Mouse (Mus musculus): ENCODE measurements at regions not wholly inside any gene's neighbourhood (a gene's known extent, or its start where the extent isn't known, plus 50 kb on each side); places are given as distances from the start of the nearest gene placed in this dataset.

DNA sequence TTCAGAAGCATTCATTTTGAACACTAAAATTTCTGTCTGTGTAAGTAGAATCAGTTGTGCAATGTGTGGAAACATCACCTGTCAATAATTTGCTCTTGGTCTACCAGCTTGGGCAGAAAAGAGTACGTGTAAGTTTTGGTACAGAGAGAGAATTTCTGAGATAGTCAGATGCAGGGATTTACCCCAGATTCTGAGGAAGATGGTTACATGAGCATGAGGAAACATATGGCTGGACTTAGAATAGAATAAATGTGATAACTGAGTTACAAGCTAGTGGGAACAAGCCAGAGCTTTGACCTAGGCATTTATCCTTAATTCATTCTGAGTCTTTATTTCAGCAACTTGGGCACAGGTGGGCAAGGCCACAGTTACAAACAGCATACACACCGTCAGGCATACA is 831.8 kb downstream of the Adgrl2 start:
- DNase-seq (ENCODE audit: low spot score), result no peak

DNA sequence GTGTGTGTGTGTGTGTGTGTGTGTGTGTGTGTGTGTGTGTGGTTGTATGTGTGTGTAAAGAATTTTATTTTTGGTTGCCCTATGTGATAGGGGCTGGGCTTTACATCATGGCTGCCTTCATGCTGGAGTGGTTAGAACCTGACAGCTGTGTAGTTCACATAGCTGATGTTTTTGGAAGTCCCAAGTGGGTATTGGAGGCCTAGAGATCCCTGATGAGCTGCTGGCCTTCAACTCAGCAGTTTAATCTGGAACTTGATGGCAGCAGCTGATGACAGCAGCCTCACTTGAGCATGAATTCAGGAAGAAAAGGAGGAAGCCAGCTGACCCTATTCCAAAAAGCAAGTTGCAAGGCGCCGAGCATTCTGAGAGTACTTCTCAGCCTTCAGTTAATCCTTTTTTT is 846.6 kb downstream of the Adgrl2 start:
- no peak for DNase-seq (ENCODE audit: low spot score)

DNA sequence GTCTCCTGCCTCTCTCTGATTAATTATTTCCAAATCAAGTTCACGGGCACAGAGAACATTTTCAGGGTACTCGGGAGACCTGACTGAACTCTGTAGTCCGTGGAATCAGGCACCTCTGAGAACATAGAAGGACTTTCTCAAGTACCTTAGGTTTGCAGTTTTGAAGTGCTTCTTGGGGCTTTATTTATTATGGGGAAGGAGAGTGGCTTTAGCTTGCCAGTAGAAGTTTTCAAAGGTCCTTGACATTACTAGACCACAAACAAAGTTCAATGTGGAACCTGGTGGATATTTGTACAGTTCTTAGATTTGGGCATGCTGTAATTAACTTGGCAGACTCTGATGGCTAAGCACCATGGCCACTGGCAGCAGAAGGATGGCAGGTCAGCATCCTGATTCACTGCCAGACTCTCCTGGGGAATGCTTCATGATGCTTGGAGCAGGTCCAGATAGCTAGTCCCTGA is 853.5 kb downstream of the Adgrl2 start:
- peak; percentile 67 for DNase-seq (ENCODE audit: low spot score)

DNA sequence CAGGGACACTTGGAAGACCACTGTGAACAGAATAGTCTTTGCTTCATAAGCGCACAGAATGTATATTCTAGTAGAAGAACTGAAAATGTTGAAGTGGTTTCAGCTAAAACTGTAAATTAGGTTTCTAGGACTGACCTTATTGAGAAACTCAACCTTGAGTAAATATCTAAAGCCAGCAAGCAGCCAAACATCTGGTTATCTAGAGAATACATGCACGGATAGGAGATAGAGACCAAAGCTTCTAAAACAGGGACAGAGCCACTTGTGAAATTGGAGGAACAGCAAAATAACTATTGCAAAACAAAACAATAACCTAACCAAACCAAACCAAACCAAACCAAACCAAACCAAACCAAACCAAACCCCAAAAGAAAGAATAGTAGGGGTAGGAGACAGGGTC is 855.7 kb downstream of the Adgrl2 start:
- no peak for DNase-seq (ENCODE audit: low spot score)

DNA sequence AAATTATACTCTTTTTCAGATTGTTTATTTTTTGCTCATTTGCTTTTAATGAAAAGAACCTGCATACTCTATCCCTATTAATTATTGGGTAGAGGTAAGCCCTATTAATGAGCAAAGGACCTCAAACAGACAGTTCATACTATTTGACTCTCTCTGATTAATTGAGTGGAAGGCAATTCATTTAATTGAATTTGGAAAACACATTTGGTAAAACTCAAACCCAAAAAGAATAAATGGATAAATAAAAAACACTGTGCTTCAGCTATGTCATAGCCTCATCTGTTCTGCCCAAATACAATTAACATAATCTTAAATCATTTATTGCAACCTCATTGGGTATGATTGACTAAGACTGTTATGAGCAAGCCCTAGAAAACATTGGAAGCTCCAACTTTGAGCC is 874.8 kb downstream of the Adgrl2 start:
- DNase-seq (ENCODE audit: low spot score), result no peak

DNA sequence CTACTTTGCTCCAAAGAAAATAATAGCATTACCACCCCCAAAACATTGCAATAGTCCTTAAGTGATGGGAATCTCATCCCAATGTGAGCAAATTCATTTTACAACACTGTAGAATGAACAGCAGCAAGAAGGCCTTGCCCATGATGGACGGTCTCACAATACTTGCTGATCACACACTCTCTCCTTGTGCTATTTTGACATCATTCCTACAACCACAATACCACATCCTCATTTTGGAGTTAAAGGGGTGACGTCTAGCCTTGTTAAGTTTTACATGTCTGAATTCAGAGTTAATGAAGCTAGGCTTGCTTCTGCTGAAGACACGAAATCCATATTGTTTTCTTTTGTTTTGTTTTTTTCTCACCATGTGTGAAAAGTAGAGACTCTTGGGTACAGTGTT is 878.2 kb downstream of the Adgrl2 start:
- no peak for DNase-seq (ENCODE audit: low spot score)

DNA sequence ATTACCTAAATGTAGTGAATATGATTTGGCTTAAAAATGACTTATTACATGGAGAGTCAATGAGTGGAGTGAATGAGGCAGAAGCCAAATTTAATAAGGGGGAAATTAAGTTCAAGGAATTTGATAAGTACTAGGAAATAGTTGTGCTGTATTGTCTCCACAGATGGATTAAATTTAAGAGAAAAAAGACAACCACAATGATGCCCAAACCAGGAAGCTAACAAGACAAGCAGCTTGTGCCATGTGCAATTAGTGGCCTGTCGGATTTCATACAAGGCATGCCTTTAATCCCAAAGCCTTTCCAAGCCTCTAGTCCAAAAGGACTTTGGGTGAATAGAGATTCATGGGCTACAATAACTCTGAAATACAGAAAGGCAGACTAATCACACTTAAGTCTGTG is 883.3 kb downstream of the Adgrl2 start:
- no peak for DNase-seq (ENCODE audit: low spot score)

DNA sequence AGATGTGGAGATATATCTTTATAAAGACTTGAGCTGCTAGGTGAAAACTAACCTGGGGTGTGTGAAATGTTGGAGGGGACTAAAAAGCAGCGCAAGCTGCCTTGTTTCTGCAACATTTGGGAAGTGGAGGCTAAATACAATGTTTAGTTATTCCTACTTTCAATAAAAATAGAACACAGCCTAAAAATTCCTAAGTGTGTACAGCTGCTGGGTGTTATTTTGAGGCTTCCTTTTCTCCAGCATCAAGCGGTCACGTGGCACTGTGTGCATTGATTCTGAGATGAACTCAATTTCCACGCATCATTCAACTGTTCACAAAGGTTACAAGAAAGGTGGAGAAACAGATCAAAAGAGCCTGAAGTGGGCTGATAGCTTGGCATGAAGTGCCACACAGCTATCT is 896.4 kb downstream of the Adgrl2 start:
- no peak for DNase-seq (ENCODE audit: low spot score)

DNA sequence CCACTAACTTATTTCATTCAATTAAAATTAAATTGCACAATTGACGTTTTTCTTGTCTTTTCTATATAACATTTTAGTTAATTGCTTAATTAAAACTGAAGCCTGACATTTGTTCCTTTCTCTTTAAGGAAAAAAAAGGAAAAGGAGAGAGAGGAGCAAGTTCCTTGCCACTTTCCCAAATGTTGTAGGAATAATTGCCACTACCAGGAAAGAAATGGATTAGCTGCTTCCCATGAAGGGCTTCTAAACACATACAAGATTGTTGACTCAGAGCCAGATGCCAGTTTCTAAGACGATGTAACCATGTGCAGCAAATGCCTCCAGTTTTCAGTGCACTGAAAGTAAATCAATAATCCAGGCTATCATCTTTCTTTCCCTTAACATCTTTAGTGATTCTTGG is 914.5 kb downstream of the Adgrl2 start:
- no peak for DNase-seq (ENCODE audit: low spot score)

DNA sequence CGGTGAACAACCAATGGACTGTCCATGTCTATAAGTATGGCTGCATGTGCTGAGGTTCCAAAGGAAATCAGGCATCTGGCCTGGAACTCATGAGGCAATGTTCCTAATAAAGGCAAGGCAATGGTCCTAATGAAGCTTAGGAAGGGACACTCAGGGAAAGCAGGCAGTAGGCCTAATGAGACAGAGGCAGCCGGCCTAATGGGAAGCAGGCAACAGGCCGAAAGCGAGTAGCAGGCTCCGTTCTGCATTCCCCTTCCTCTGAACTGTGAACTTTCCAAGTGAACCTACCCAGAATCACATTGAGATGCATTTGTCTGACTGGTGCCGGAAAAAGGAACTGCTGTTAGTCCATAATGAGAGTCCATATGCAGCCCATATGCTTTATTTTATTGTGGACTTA is 923.7 kb downstream of the Adgrl2 start:
- no peak for DNase-seq (ENCODE audit: low spot score)

DNA sequence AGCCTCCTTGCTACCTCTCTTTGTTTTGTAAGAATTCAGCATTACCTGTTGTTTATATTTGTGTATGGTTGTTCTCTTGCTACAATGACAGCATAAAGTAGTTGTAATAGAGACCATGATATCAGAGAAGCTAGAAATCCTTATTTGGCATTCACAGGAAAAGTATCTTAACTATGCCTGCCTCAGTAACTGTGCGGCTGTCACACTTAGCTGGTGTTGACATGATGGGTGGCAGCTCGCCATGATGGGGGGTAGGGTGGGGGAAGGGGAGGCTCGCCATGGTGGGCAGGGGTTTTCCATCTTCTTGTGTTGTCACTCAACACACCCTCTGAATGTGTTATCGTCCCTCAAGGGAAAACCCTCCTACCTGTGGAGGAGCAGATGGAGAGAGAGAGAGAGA is 934.3 kb downstream of the Adgrl2 start:
- DNase-seq (ENCODE audit: low spot score), result no peak

DNA sequence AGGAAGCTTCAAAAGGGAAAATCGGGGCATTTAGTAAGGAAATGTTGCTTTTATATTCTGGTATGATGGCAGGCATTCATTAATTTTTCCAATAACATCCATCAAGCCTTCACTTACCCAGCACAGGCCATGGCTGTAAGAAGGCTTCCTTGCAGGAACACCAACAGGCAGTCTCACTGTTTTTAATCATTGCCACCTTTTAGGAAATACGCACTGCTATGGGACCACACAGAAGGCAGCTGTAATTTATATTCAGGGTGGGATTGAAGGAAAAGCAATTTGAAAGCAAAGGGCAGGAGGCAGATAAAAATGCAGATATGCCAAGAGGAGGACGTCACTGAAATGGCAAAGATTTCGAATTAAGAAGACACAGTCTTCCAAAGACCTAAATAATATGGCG is 937.8 kb downstream of the Adgrl2 start:
- DNase-seq (ENCODE audit: low spot score), result no peak

DNA sequence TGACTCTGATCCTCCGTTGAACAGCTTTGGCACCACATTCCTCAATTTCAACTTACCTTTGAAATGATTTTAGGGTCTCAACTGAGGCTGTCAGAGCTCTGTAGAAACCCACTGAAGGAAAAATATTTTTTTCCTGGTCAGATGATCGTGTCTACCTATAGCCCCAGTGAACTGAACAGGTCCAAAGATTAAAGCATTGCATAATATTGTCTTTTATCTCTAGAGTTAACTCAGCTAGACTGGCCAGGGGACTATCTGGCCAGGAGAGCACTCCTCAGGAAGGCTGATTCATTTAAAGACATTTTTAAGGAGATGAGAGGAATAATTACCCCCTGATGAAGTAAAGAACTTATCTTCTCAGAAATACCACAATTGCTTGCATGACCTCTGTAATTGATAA is 942.1 kb downstream of the Adgrl2 start:
- DNase-seq (ENCODE audit: low spot score), result no peak

DNA sequence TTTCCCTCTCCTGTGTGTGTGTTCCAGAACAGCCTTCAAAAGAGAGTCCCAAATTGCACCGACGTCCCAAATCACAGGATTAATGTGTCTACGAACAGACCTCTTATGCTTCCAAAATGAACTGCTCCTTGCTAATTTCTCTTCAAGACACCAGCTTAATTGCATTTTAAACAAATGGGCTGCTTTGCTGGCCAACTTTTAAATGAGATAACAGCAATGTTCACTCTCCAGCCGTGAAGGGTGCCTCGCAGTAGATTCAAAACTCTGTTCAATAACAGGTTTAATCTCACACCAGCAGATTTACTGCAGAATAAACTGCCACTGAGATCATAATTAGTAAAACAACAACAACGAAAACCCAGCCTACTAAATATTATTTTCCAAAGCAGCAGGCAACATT is 957.8 kb downstream of the Adgrl2 start:
- DNase-seq (ENCODE audit: low spot score), result no peak

DNA sequence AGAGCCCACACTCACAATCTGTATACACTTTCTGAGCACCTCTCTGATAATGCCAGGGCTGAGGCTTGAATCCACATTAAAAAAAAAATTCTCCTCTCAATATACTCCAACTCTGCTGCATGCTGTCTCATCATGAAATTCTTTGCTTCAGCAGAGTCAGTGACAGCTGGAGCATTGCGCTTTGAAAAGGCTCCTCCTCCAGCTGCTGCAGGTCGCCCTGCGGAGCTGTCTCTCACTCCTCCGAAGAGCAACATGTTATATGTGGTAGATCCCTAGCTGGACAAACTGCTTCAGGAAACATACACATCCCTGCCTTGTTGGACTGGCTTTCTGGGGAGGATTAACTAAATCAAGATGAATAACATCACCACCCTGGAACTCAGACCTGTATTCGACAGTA is 984.5 kb downstream of the Adgrl2 start:
- DNase-seq (ENCODE audit: low spot score), result no peak

DNA sequence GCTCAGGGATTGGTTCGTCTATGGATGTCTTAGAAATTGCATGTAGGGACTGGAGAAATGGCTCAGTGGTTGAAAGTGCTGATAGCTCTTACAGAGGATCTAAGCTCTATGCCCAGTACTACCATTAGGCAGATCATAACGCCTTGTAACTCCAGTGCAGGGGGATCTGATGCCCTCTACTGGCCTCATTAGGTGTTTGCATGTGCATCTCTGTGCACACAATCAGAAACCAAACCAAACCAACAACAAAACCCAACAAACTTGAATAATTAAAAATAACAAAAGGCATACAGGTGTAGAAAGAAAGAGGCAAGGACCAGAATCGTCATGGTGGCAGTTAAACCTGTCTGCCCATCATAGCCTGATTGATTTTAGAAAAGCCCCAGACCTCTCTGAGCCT is 986.3 kb downstream of the Adgrl2 start:
- DNase-seq (ENCODE audit: low spot score), result no peak

DNA sequence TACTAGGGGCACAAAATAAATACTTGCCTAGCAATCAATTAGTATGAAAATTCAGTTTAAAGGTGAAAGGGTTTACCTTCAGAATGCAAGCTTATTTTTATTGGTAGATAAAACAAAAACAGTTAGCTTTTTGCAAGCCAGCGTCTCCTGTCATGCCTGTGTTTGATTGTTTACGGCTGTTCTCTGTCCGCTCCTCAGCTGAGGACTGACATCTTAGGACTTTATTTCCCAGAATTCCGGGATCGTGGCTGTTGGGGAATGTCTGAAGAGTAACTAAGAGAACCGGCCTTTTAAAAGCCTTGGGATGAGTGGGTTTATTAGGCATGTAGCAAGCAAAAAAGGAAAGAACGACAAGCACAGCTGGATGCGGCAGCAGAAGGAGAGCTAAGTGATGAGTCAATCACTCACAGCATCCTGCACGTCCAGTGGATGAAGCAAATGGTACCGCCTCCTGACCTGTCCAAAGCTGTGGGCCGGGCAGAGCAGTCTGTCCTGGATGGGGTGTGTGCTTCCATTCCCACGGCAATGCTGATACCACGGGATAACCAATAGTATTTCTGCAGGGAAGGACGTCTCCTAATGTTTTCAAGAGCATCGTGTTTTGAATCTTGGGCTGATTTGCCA is 990.9 kb downstream of the Adgrl2 start:
- DNase-seq (ENCODE audit: low spot score), result no peak

DNA sequence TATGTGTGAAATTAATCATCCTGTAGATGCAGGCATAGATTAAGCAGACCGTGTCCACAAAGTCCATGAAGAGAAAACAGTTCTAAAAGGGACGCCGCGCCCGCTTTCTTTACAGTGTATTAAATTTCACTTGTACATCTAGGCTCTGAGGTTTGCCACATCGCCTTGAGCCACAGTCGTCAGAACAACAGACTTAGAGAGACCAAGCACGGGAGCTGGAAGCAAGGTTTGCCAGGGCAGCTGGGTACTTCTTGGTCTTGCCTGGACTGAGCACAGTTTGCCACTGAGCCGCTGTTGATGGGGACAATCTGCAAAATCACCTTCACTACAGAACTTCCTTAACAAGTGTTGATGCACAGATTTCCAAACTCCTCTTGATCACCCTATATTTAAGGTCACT is 998.6 kb downstream of the Adgrl2 start:
- no peak for DNase-seq (ENCODE audit: low spot score)

DNA sequence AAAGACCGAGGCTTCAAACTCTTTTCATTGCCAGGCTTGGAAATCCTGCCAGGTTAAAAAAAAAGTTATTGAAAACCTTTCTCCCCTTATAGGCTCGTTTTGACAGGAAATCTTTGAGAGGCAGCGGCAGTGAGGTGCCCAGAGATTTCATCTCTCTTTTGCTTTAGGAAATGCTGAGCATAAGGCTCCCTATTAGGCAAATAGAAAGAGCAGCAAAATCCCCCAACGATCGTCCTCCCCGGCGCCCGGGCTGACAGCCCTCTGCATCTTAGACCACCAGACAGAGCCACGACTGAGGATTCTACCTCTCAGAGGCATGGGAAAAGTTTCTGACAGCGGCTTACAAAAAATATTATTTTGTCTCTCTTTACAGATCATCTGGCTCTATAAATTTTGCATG is 999.5 kb downstream of the Adgrl2 start:
- DNase-seq (ENCODE audit: low spot score), result no peak

DNA sequence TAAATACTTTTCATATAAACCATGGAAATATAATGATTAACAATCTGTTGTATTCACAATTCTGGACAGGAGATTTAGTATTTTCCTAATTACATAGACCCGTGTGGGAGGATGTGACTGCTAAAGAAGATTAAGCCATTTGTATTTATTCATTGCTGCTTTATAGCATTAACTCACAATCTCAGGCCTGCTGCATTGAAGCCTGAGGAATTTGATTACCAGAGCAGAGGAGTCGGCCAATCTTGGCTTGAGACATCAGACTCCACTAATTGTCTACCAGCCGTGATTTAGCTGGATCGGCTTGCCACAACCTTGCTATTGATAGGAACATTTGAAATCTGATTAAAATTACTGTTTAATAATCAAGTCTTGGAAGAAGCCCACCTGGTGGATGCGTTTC is 1007.5 kb downstream of the Adgrl2 start:
- no peak for DNase-seq (ENCODE audit: low spot score)

DNA sequence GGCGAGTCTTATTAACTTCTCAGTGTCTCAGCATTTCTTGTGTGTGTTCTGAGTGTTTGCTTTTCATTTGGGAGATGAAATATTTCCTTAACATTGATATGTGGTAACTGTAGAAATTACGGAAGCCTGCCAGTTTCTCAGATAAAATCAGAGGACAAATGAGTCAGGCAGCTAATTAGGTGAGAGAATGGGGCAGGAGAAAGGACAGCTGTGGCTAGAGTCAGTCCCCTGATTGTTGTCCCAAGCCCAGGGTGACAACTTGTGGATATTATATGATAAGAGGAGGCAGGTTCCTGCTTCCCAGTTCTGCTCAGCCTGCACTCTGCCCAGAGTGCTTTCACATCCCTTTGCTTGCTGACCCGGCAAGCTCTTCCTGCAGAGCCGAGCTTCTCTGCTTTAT is 1008.7 kb downstream of the Adgrl2 start:
- DNase-seq (ENCODE audit: low spot score), result no peak

DNA sequence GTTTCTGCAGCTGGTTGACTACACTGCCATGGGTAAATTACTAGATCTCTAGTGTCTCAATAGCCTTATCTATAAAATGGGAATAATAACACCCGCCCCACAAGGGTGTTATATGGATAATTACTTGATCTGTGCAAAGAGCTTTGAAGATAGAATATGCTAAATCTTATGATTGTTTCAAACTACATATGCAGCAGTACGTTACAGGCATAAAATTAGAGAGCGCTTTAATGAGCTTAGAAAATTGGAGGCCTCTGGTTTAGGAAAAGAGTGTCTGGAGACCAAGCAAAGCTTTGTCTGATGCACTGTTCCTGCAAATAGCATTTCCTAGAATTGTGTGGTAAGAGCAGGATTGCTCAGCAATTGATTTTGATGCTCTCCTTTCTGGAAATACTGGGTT is 1013.8 kb downstream of the Adgrl2 start:
- no peak for DNase-seq (ENCODE audit: low spot score)

DNA sequence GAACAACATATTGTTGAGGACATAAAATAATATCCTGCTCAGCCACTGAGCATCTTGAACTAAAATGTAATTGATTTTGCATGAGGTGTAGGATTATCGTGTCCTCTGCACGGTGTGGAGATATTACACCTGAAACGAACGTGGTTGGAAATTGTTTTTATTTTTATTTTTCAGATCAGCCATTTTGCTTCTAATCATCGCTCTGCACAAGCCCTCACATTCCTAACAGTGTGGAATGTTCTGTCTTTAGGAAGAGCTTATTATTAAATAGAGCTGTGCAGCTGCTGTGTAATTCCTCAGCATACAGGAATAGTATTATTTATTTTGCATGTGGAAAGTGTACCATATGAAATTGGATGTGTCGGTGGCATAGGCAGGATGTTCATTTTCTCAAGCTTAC is 1014.3 kb downstream of the Adgrl2 start:
- no peak for DNase-seq (ENCODE audit: low spot score)

DNA sequence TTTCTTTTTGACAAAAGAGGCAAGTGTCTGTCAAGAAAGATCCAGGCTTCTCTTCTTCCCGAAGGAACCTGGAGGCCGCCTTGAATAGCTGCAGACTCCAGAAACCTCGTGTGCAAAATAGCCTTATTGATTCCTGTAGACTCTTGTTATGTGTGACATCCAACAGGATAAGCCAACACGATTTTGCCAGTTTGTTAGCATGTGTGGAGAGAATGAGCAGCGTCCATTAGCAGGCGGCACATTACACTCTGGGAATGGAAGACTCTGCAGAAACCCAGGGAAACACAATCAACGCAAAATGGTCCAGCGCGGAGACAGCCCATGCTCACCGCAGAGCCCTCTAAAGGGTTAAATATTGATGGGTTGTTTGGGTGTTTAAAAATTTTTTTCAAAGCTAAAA is 1014.9 kb downstream of the Adgrl2 start:
- no peak for DNase-seq (ENCODE audit: low spot score)

DNA sequence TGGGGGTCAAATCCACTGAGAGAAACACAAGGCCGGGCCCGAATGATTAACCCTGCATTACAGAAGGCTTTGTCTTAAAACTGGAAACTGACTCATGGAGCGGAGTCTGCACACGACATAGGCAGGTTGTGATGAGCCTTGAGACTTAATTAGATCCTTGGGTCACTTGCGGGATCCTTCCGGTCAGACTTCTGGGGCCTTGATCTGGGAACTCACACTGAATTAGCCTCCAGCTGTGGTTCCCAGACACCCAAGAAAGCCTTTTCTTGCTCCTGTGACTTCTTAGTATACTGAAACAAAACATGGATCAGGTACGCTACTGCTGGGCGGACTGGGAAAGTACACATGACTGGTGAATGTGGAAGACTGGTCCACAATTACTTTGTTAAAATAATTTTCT is 1015.8 kb downstream of the Adgrl2 start:
- no peak for DNase-seq (ENCODE audit: low spot score)
